Mouse (Mus musculus): ENCODE results near the gene Tchh. TPM values are rescaled to one million over a fixed set of nuclear protein-coding genes. Genes with fewer than 3 reads are reported as not detected.

The Tchh gene
- polyA plus RNA-seq (2011; ENCODE audit: insufficient read depth, insufficient read length, low replicate concordance, missing spikeins), result 0.16 and 0.77 TPM in 2 replicates

DNA sequence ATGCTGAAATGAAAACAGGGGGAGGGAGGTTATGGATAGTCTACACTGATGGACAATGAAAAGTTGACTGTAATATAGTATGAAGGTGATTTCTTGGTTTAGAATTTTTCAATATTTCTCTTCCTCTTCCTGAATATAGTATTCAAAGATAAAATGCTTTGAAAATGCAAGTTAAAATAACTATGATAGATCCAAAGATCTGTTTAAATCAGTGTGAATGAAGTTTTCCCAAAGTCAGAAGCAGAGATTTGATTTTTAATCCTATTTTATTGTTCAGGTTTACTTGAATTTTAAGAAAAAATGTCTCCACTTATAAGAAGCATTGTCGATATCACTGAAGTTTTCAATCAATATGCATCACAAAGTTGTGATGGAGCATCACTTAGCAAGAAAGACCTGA is at the start of gene Tchh:
TSS of gene Tchh (plus strand) at position 301 of the 400 bp plus-strand sequence.
- no peak for TF ChIP-seq CTCF (IDR thresholded peaks at IDR 0.05; ENCODE audit: control insufficient read depth, insufficient read depth, low read length)
- no peak for TF ChIP-seq POLR2A (IDR thresholded peaks at IDR 0.05; ENCODE audit: borderline replicate concordance, control insufficient read depth, low read depth, low read length)
- peaks cover 1% of the 10 kb centered on the region; the same call in 1 of the 2 replicates for H3K4me1 ChIP-seq (ENCODE audit: control insufficient read depth, insufficient read depth, low read length)
- 81% methylated on average over 1 of the region's 1 CpGs for WGBS
- no peak within 1 kb of the TSS for H3K27ac ChIP-seq (ENCODE audit: control insufficient read depth, insufficient read depth, low read depth, low read length, poor library complexity)
- H3K4me3 ChIP-seq (replicated peaks; ENCODE audit: control insufficient read depth, low read depth, low read length), result no peak within 1 kb of the TSS

GRCm38 (mm10) chr3:93393366-93393765 is 48.8 kb upstream of the Tchh start, which contains the start of gene Rptn:
Gene Rptn (plus strand): TSS chr3:93393699.
- H3K27ac ChIP-seq (ENCODE audit: control insufficient read depth, insufficient read depth, low read depth, low read length, poor library complexity), result no peak within 1 kb of the TSS
- 78% methylated on average over 2 of the region's 2 CpGs for WGBS
- no peak within 1 kb of the TSS for H3K4me3 ChIP-seq (replicated peaks; ENCODE audit: control insufficient read depth, low read depth, low read length)
- TF ChIP-seq CTCF (IDR thresholded peaks at IDR 0.05; ENCODE audit: control insufficient read depth, insufficient read depth, low read length), result no peak
- no peak for TF ChIP-seq POLR2A (IDR thresholded peaks at IDR 0.05; ENCODE audit: borderline replicate concordance, control insufficient read depth, low read depth, low read length)
- no peaks in the 10 kb centered on the region for H3K4me1 ChIP-seq (ENCODE audit: control insufficient read depth, insufficient read depth, low read length)

DNA sequence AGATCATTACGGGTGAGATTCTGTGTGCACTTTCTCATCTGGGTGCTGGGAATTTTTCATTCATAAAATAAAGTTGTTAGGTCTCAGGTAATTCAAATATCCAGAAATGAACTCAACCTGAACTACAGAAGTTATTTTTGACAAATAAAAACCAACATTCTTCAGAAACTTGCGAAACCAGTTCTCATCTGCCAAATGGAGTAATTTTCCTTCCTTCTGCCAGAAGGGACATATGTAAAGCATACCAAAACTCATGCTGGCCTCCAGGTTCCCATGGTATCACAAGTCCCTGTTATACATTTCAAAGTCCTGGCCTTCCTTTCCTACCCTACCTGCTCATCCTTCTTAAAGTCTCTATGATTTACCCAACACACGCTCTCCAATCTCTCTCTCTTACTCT is 38.2 kb upstream of the Tchh start:
- 91% methylated on average over 3 of the region's 3 CpGs for WGBS
- Histone ChIP-seq H3K4me3 (replicated peaks; ENCODE audit: control insufficient read depth, low read depth, low read length) (no peak overlapping the region), H3K27ac (ENCODE audit: control insufficient read depth, insufficient read depth, low read depth, low read length, poor library complexity) (no peak overlapping the region), H3K4me1 (ENCODE audit: control insufficient read depth, insufficient read depth, low read length) (no peaks in the 10 kb centered on the region)
- no peak for TF ChIP-seq POLR2A (IDR thresholded peaks at IDR 0.05; ENCODE audit: borderline replicate concordance, control insufficient read depth, low read depth, low read length)
- TF ChIP-seq CTCF (IDR thresholded peaks at IDR 0.05; ENCODE audit: control insufficient read depth, insufficient read depth, low read length), result no peak

- TF ChIP-seq CTCF (IDR thresholded peaks at IDR 0.05; ENCODE audit: control insufficient read depth, insufficient read depth, low read length) (0 out of 2 replicates have a peak, but pooled peaks have one; percentile 20), POLR2A (IDR thresholded peaks at IDR 0.05; ENCODE audit: borderline replicate concordance, control insufficient read depth, low read depth, low read length) (no peak)
- Histone ChIP-seq H3K4me3 (replicated peaks; ENCODE audit: control insufficient read depth, low read depth, low read length) (no peak overlapping the region), H3K27ac (ENCODE audit: control insufficient read depth, insufficient read depth, low read depth, low read length, poor library complexity) (no peak overlapping the region), H3K4me1 (ENCODE audit: control insufficient read depth, insufficient read depth, low read length) (no peaks in the 10 kb centered on the region)
- WGBS, result 23% methylated on average over 5 of the region's 5 CpGs
These were observed 35.1 kb upstream of the Tchh start for GRCm38 (mm10) chr3:93406992-93407391.

- Histone ChIP-seq H3K4me1 (ENCODE audit: control insufficient read depth, insufficient read depth, low read length) (no peaks in the 10 kb centered on the region), H3K4me3 (replicated peaks; ENCODE audit: control insufficient read depth, low read depth, low read length) (no peak overlapping the region), H3K27ac (ENCODE audit: control insufficient read depth, insufficient read depth, low read depth, low read length, poor library complexity) (no peak overlapping the region)
- TF ChIP-seq POLR2A (IDR thresholded peaks at IDR 0.05; ENCODE audit: borderline replicate concordance, control insufficient read depth, low read depth, low read length), result no peak
- TF ChIP-seq CTCF (IDR thresholded peaks at IDR 0.05; ENCODE audit: control insufficient read depth, insufficient read depth, low read length), result no peak
- WGBS, result 23% methylated on average over 2 of the region's 2 CpGs
These were observed 30.2 kb upstream of the Tchh start for GRCm38 (mm10) chr3:93411905-93412304.

DNA sequence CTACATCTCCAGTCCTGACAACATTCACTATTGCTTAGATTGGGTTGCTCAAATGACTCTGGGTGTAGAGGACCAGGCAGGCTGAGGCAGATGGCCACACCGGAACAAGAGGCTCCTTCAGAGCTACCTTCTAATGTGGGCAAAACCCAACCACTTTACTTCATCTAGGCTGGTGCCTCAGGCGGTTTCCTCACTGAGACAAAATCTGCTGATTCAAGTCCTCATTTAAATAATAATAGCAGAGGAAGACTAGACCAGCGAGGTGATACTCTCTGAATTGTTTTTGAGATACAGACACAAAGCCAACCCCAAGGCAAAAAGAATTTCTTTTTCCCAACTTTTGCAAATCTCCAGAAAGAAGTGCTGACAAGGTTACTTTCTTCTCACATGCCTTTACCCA is 10.5 kb upstream of the Tchh start:
- no peak overlapping the region for H3K4me3 ChIP-seq (replicated peaks; ENCODE audit: control insufficient read depth, low read depth, low read length)
- no peaks in the 10 kb centered on the region for H3K4me1 ChIP-seq (ENCODE audit: control insufficient read depth, insufficient read depth, low read length)
- 43% methylated on average over 3 of the region's 3 CpGs for WGBS
- TF ChIP-seq POLR2A (IDR thresholded peaks at IDR 0.05; ENCODE audit: borderline replicate concordance, control insufficient read depth, low read depth, low read length) (no peak), CTCF (IDR thresholded peaks at IDR 0.05; ENCODE audit: control insufficient read depth, insufficient read depth, low read length) (no peak)
- H3K27ac ChIP-seq (ENCODE audit: control insufficient read depth, insufficient read depth, low read depth, low read length, poor library complexity), result no peak overlapping the region

DNA sequence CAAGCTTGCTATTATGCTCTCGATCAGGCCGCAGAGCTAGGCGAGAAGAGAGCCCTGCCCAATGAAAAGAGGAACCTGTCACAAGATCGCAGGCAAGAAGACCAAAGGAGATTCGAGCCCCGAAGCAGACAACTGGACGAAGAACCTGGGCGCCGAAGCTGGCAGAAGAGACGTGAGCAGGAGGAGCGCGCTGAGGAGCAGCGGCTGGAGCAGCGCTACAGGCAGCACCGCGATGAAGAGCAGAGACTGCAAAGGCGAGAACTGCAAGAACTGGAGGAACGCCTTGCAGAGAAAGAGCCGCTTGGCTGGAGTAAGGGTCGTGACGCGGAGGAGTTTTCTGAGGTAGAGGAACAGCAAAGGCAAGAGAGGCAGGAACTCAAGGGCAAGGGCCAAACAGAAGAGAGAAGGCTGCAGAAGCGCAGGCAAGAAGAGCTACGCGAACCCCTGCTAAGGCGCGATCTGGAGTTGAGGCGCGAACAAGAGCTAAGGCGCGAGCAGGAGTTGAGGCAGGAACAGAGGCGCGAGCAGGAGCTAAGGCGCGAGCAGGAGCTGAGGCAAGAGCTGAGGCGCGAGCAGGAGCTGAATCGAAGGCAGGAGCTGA is 1.5 kb downstream of the Tchh start:
- Histone ChIP-seq H3K27ac (ENCODE audit: control insufficient read depth, insufficient read depth, low read depth, low read length, poor library complexity) (no peak overlapping the region), H3K4me1 (ENCODE audit: control insufficient read depth, insufficient read depth, low read length) (peaks cover 1% of the 10 kb centered on the region; the same call in 1 of the 2 replicates), H3K4me3 (replicated peaks; ENCODE audit: control insufficient read depth, low read depth, low read length) (peak overlapping the region; percentile 7)
- 1% methylated on average over 38 of the region's 38 CpGs for WGBS
- no peak for TF ChIP-seq CTCF (IDR thresholded peaks at IDR 0.05; ENCODE audit: control insufficient read depth, insufficient read depth, low read length)
- TF ChIP-seq POLR2A (IDR thresholded peaks at IDR 0.05; ENCODE audit: borderline replicate concordance, control insufficient read depth, low read depth, low read length), result no peak

GRCm38 (mm10) chr3:93444343-93445164 is 2.4 kb downstream of the Tchh start:
- peaks cover 1% of the 10 kb centered on the region; the same call in 1 of the 2 replicates for H3K4me1 ChIP-seq (ENCODE audit: control insufficient read depth, insufficient read depth, low read length)
- no peak overlapping the region; the same call in 1 of the 2 replicates for H3K27ac ChIP-seq (ENCODE audit: control insufficient read depth, insufficient read depth, low read depth, low read length, poor library complexity)
- H3K4me3 ChIP-seq (replicated peaks; ENCODE audit: control insufficient read depth, low read depth, low read length), result peak overlapping the region; percentile 56
- WGBS, result 1% methylated on average over 56 of the region's 56 CpGs
- TF ChIP-seq CTCF (IDR thresholded peaks at IDR 0.05; ENCODE audit: control insufficient read depth, insufficient read depth, low read length), result no peak
- TF ChIP-seq POLR2A (IDR thresholded peaks at IDR 0.05; ENCODE audit: borderline replicate concordance, control insufficient read depth, low read depth, low read length), result no peak
